Mouse (Mus musculus): ENCODE results near the gene Atp1a4.

DNA sequence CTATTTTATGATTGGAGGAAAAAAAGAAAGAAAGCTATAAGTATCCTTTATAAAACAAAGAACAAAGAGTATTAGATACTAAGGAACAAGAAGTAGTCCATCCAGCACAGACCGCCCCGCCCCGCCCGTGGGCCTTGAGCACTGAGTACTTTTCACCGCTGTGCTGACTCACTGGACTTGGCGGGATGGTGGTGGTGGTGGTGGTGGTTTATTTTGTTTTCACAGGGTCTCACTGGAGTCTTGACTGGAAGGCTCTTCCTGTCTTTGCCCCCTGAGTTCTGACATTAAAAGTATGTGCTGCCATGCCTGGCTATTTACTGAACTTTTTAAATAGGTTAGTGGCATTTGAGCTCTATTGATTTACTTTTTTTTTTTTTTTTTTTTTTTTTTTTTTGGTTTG, 75.2 kb downstream of the Atp1a4 start:
- TF ChIP-seq CTCF (conservative IDR thresholded peaks at IDR 0.05; ENCODE audit: low read length) (no peak), NANOG (IDR thresholded peaks at IDR 0.05; ENCODE audit: borderline replicate concordance, low read length) (no peak)
